Mouse (Mus musculus) kidney, postnatal 14 days (tissue): Measurements from ENCODE around the gene Amdhd1.
A peak's percentile ranks its signal among the peaks of the same experiment; 100 is the strongest.

Experiments
- DNase-seq: peaks from one replicate; pipeline ENCODE4 v3.0.0; 2022; ENCODE audit warnings: mixed read lengths

The Amdhd1 gene

GRCm38 (mm10) chr10:93538818-93539217, 1.0 kb downstream of the Amdhd1 start:
- peak; percentile 14 for DNase-seq

- DNase-seq = no peak
Observed at GRCm38 (mm10) chr10:93538287-93538686, 1.5 kb downstream of the Amdhd1 start.

DNA sequence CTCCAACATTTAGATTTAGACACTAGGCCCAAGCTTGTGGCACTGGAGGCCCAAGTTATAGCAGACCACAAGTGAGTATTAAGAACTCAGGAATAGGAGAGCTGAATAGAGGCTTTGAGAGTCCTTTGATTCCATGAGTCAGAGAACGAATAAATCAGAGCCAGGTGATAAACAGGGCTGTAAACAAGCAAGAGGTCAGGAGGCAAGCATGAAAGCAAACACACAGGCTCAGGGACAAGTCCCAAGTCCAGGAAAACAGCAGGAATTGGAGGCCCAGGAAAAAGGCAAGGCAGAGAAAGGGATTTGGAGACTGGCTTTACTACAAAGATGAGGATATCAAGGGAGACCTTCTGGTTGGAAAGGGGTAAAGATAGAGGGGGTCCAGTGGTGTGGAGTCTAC, 14.5 kb downstream of the Amdhd1 start:
- no peak for DNase-seq

DNA sequence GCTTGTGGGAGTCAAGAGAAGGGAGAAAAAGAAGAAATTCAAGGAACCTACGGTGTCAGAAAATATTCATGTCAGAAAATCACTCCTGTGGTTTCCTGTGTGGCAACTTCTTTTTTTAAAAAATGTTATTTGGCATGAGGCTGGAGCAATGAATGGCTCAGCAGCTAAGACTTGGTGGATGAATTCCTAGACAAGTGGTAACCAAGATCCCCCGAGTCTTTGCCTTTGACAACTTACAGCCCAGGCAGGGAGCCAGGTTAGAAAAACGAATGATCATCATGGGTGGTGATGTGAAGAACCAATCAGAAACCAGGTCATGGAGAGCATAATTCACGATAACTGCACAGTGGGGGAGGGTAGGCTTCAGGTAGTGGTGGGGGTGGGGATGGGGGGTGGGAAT, 18.8 kb downstream of the Amdhd1 start:
- no peak for DNase-seq

GRCm38 (mm10) chr10:93519756-93520155, 20.1 kb downstream of the Amdhd1 start:
- DNase-seq = no peak

- DNase-seq = no peak
Observed at GRCm38 (mm10) chr10:93519159-93519558, 20.7 kb downstream of the Amdhd1 start.

- no peak for DNase-seq
Observed at GRCm38 (mm10) chr10:93518620-93519019, 21.2 kb downstream of the Amdhd1 start.

DNA sequence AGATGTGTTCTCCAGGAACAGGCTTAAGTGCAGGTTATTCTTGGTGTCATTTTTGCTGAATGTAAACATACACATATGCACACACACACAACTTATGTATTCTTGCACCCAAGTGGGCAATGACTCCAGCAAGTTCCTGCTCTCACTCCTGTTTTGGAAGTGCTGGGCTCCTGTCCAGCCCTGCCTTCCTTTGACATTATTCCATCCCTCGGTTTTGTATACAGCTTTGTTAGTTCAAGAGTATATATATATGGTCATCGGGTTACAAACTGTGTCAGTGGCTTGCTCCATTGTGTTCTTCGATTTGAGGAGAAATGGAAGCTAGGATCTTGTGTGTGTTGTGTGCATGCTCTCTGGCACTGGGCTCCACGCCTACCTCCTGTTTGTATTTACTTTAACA, 21.6 kb downstream of the Amdhd1 start:
- DNase-seq = no peak

DNA sequence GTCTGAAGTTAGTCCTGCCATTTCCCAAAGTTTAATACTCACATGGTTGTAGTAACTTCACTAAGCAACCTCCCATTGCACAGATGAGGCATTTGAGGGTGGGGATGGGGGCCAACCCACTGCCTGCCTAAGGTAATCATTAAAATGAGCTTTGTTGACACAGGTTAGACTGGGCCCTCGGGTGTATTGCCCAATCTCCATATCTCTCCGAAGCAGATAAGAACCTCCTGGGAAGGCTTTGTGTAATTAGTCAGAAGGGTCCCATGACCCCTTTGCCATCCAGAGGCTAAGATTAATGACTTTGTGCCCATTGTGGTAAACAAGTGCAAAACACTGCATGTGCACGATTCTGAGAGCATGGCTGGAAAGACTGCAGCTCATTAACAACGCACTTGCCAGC, 22.1 kb downstream of the Amdhd1 start:
- no peak for DNase-seq

GRCm38 (mm10) chr10:93515927-93516326, 23.9 kb downstream of the Amdhd1 start:
- DNase-seq = no peak

DNA sequence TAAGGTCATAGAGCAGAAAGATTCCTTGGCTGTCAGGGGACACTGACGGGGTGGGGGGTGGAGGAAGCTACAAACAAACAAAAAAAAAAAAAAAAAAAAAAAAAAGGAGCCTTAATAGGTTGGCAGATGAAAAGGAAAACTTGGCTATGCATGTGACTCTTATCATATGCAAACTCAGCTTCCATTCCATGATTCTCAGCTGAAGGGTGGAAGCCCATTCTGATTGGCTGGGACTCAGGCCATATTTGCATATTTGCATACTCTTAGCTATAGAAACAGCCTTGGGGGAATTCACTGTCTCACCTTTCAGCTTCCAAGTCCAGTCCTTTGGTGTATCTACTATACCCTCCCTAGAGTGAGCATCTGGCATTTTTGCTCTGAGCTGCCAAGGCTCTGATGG, 24.4 kb downstream of the Amdhd1 start:
- no peak for DNase-seq

DNA sequence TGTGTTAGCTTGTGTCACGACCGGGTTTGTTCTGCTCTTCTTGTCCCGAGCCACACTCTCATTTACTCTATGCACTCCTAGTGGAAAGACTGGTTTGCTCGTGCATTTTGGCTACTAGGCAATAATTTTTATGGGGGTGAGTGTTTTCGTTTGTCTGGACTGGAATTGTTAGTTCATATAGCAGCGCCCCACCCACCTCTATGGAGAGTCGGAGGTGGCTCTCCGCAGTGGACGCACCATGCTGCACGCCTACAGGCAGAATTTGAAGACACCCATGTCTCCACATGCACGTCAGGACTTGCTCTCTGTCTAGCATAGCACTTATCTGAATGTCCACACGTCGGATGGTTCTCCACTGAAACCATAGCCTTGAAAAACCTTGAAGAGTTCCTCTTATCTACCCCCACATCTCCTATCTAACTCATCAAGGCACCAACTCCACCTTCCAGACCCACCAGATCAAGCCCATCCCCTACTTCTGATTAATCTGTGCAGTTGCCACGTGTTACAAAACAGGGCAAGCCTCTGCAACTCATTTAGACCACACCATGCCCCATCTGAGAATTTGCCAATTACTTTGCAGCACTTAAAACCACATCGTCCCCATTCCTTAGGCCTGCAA, 30.2 kb downstream of the Amdhd1 start:
- no peak for DNase-seq

DNA sequence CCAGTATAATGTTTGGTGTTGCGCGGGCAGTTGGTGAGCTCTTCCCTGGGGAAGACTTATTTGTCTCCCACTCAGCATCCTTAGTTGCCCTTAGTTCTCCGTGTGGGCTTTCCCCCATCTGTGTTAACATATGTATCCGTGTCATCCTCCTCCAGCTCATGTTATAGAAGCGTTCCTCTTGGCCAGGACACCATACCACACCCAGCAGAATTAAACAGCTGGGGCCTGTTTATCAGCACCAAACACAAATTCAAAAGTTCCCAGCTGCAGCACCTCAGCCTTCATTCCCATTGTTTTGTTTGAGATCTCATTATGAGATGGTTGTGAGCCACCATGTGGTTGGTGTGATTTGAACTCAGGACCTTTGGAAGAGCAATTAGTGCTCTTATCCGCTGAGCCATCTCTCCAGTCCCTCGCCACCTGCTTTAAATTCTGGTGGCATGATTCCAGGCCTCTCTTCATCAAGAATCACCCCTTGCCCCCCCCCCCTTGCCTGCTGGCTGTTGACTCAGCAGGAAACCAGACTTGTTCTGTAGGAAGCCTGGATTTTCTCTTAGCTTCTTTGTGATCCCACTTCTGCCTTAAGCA, 31.4 kb downstream of the Amdhd1 start:
- DNase-seq = no peak

DNA sequence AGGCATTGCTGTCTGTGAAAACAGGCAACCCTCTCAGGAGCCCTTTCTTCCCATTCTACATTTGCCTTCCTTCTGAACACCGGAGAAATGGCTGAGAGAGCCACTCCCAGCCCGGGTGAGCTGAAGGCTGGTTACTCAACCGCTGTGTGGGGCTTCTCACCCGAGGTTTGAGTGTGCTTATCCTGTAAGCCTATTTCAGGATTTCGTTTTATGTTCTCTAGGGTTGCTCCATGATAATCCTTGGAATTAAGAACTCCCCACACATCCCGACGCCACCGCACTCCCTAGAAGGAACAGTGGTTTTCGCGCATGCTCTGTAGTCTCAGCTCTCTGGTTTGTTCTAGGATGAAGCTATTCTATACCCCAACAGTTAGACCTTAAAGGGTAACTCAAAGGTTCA, 38.5 kb downstream of the Amdhd1 start:
- no peak for DNase-seq

GRCm38 (mm10) chr10:93500864-93501263, 39.0 kb downstream of the Amdhd1 start:
- no peak for DNase-seq

DNA sequence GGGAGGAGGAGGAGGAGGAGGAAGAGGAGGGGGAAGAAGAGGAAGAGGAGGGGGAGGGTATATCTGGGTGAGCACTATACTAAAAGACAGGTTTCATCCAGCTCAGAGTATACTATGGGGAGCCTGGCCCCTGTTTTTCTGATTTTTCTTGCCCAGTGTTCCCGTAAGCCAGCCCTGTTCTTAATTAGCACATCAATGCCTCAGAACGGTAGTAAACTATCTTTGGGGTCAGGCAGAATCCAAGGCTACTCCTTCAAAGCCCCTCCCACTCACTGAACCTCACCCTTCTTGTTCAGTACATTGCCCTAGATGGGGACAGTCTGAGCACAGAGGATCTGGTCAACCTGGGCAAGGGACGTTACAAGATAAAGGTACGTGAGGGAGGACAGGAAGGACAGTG, 49.4 kb downstream of the Amdhd1 start:
- DNase-seq = no peak

DNA sequence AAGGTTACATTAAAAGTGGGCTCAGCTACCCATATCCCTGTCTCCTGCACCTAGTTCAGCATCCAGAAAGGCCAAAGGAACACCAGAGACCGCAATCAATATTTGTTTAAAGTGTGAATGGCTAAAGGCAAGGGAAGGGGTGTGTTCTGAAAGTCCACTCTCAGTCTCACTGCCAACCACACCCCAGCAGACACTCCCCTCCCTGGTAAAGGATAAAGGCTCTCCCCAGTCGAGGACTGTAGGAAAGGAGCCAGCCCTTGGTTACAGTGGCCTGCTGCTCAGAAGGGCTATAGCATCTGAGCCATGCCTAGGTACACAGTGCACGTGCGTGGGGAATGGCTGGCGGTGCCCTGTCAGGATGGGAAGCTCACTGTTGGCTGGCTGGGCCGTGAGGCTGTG, 51.0 kb downstream of the Amdhd1 start:
- DNase-seq = no peak

DNA sequence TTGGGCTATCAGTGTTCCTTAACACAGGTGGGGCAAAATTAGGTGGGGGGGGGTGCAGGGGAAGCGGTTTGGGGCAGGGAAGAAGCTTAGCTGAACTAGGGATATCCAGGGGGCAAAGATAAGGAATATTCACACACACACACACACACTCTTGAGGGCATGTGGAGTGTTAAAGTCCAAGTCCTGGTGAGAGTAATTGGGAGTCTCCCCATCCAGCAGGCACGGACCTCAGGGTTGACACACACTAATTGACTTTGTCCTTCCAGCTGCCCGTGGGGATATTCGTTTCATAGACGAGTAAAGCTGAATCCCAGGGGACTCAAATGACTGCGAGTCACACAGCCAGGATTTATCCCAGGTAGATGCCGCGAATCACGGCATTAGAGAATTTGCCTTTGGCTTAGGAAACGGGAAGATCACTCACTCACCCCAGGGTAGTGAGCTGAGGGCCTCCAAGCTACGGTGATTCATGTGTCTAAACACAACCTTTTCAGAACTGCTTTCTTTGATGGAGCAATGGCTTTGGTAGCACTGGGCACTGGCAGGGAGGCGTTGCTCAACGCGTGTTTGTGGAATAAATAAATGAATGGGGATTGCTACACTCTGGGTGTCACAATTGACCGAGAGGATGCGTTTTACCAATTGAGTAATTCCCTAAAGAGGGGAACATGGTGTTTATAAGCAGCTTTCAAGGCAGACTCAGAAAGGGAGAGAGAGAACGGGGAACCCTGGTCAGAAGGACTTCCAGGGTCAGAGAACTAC, 51.6 kb downstream of the Amdhd1 start, which contains the start of gene Hal:
TSS of gene Hal (plus strand) at position 703 of the 762 bp plus-strand sequence.
- no peak for DNase-seq

- peak; percentile 52 for DNase-seq
Observed at GRCm38 (mm10) chr10:93486622-93487021, 53.2 kb downstream of the Amdhd1 start.

DNA sequence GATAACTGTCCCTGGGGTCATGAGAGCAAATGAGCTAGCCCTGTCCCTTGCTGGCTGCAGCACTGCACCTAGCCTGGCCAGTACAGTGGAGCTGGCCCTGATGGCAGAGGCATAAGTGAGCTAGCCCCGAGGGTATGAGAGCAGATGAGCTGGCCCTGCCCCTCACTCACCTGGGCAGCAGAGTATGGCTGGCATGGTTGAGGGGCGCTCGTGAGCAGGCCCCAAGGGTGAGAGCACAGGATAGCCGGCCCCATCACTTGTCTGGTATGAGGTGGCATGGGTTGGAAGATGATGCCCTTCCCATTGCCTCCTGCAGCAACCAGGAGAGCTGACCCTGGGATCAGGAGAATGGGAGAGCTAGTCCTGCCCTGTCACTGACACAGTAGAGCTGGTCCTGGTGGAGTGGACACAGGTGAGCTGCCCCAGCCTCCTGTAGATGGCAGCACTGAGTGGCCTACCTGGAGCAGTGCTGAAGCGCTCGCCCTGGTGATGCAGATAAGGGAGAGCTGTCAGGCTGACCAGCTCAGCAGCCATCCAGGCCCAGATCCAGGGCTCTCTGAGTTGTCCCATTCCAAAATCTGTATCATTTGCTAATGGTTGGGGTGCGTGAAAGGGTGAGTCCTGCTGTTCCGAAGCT, 54.7 kb downstream of the Amdhd1 start:
- peak; percentile 54 for DNase-seq

DNA sequence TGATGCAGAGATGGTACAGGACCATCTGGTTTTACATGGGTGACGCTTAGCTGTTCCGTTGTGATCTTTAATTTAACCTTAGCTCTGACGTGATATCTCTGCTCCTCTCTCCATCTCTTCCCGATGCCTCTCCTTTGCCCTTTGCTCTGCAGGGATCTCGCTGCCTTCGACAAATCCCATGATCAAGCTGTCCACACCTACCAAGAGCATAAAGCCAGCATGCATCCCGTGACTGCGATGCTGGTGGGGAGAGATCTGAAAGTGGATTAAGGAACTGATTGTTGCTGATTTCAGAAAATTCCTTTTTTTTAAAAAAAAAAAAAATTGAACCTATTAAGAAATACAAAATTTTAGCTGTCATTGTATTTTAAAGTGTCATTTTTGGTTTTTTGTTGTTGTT, 55.3 kb downstream of the Amdhd1 start:
- no peak for DNase-seq
